Comparison of ENCODE assay signal across 14 mouse cellular contexts in the genomic region with DNA sequence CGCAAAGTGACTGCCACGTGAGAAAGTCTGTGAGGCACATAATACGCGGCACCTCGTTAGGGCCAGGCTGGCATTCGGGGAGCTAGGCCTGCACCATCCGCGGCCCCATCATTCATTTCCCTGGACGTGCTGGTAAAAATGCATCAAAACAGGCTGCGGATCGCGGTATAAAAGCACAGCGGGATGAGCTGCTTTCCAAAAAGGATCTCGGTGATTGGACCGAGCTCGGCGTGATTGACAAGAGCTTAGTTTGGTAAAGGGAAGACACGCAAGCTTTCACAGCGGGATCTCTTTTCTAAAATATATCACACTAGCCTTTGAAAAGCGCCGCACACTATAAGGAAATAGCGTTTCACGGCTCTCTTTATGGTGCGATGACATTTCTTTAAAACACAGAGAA. TPM values are rescaled to one million over a fixed set of nuclear protein-coding genes. Genes with fewer than 3 reads are reported as not detected.
A peak's percentile ranks its signal among the peaks of the same experiment; 100 is the strongest.
DNase-seq lines count a peak whose midpoint lies in the region; ATAC-seq lines count a peak whose summit lies in the region.
"Had no signal": no experiment of that assay in that cellular context is flagged by ENCODE, and none has a peak within 500 bp of the region (broad histone marks: within the 10 kb centered on the region; RNA-seq: fewer than 3 reads in every experiment).

No protein-coding gene starts in this region.

- peak overlapping the region; percentile 41 for H3K4me2 ChIP-seq in forebrain, embryonic 15.5 days (replicated peaks)
- H3K4me2 ChIP-seq in limb, embryonic 15.5 days: 0 out of 2 replicates have a peak overlapping the region, but pooled peaks have one; percentile 3
- H3K4me2 ChIP-seq in neural tube, embryonic 15.5 days: peak overlapping the region; percentile 49

- H3K27me3 ChIP-seq in forebrain, embryonic 15.5 days: peaks cover 12% of the 10 kb centered on the region
- peaks cover 83% of the 10 kb centered on the region for H3K27me3 ChIP-seq in limb, embryonic 15.5 days
- peaks cover 10% of the 10 kb centered on the region for H3K27me3 ChIP-seq in neural tube, embryonic 15.5 days (replicated peaks)

- no peaks in the 10 kb centered on the region for H3K9me3 ChIP-seq in forebrain, embryonic 15.5 days
- H3K9me3 ChIP-seq in limb, embryonic 15.5 days: no peaks in the 10 kb centered on the region
- no peaks in the 10 kb centered on the region for H3K9me3 ChIP-seq in neural tube, embryonic 15.5 days (replicated peaks)
- H3K9me3 ChIP-seq: heart, embryonic 13.5 days had no signal

- peak; percentile 72 for ATAC-seq in forebrain, embryonic 15.5 days (replicated peaks)
- ATAC-seq in limb, embryonic 15.5 days (ENCODE audit: insufficient number of reproducible peaks, low FRiP score, low TSS enrichment, low read depth): no peak
- no peak for ATAC-seq in neural tube, embryonic 15.5 days (ENCODE audit: low FRiP score)
- ATAC-seq: liver, postnatal 0 days had no signal

- H3K4me3 ChIP-seq in forebrain, embryonic 15.5 days: peak overlapping the region; percentile 26
- H3K4me3 ChIP-seq in limb, embryonic 15.5 days: peak overlapping the region; percentile 27; the same call in 1 of the 2 replicates
- H3K4me3 ChIP-seq in neural tube, embryonic 15.5 days (replicated peaks): peak overlapping the region; percentile 24

- H3K27ac ChIP-seq in forebrain, embryonic 15.5 days (replicated peaks): 0 out of 2 replicates have a peak overlapping the region, but pooled peaks have one; percentile 62
- no peak overlapping the region for H3K27ac ChIP-seq in limb, embryonic 15.5 days
- H3K27ac ChIP-seq in neural tube, embryonic 15.5 days (replicated peaks): no peak overlapping the region
- H3K27ac ChIP-seq: heart, embryonic 13.5 days had no signal

- peaks cover 3% of the 10 kb centered on the region; the same call in 1 of the 2 replicates for H3K4me1 ChIP-seq in forebrain, embryonic 15.5 days
- peaks cover 4% of the 10 kb centered on the region; the same call in 1 of the 2 replicates for H3K4me1 ChIP-seq in limb, embryonic 15.5 days
- peaks cover 6% of the 10 kb centered on the region; the same call in 1 of the 2 replicates for H3K4me1 ChIP-seq in neural tube, embryonic 15.5 days
- H3K4me1 ChIP-seq: heart, embryonic 13.5 days had no signal

- H3K9ac ChIP-seq in forebrain, embryonic 15.5 days (replicated peaks): no peak overlapping the region
- no peak overlapping the region for H3K9ac ChIP-seq in limb, embryonic 15.5 days
- H3K9ac ChIP-seq in neural tube, embryonic 15.5 days (replicated peaks): no peak overlapping the region
- H3K9ac ChIP-seq: heart, embryonic 13.5 days; liver, postnatal 0 days had no signal

- DNase-seq in embryo, embryonic 10 days (ENCODE audit: low spot score): peak; percentile 52
- DNase-seq in embryo, embryonic 9.5 days (ENCODE audit: extremely low spot score): no peak
- DNase-seq in ovary, adult 18-20 months (ENCODE audit: low spot score): no peak
- no peak for DNase-seq in layer of hippocampus, postnatal 36 days
- DNase-seq in adrenal gland, postnatal 36 days: no peak
- DNase-seq: kidney, adult 11 months; liver, postnatal 0 days; thymus, adult 18-20 months had no signal

- WGBS in forebrain, embryonic 15.5 days: 20% methylated on average over 24 of the region's 24 CpGs
- 20% methylated on average over 24 of the region's 24 CpGs for WGBS in limb, embryonic 15.5 days
- 19% methylated on average over 24 of the region's 24 CpGs for WGBS in neural tube, embryonic 15.5 days

- no peaks in the 10 kb centered on the region for H3K36me3 ChIP-seq in forebrain, embryonic 15.5 days
- no peaks in the 10 kb centered on the region for H3K36me3 ChIP-seq in limb, embryonic 15.5 days
- no peaks in the 10 kb centered on the region for H3K36me3 ChIP-seq in neural tube, embryonic 15.5 days
- H3K36me3 ChIP-seq: heart, embryonic 13.5 days had no signal

RNA-seq across cellular contexts. Expression of gene Zic3, which starts 3.8 kb away (rescaled TPM):
- polyA plus RNA-seq in forebrain, embryonic 15.5 days (2015; fragmentation: Nextera tagmentation; extraction: Ambion mirVana): 13.7 and 14.4 TPM in 2 replicates
- 3.8 and 6.1 TPM in 2 replicates for polyA plus RNA-seq in limb, embryonic 15.5 days (2015; fragmentation: Nextera tagmentation; extraction: Ambion mirVana)
- polyA plus RNA-seq in neural tube, embryonic 15.5 days (2015; fragmentation: Nextera tagmentation; extraction: Ambion mirVana): 9.6 and 12.9 TPM in 2 replicates
- 1 to 10 TPM; 2.8 to 3.6 TPM for total RNA-seq in layer of hippocampus, postnatal 36 days (2021)
- not detected for total RNA-seq in adrenal gland, postnatal 36 days (2021)
- total RNA-seq: adrenal gland, adult 2 months; MEL had no signal
- polyA plus RNA-seq: adrenal gland, adult 2 months; liver, postnatal 0 days had no signal
